In genomic region chr10:9673276-9673675, GRCm38 (mm10) we compare ENCODE assay signal across 8 mouse cellular contexts. TPM values are rescaled to one million over a fixed set of nuclear protein-coding genes. Genes with fewer than 3 reads are reported as not detected.
DNase-seq lines count a peak whose midpoint lies in the region; ATAC-seq lines count a peak whose summit lies in the region.
"Had no signal": no experiment of that assay in that cellular context is flagged by ENCODE, and none has a peak within 500 bp of the region (broad histone marks: within the 10 kb centered on the region; RNA-seq: fewer than 3 reads in every experiment).

No protein-coding gene starts in this region.

- no peaks in the 10 kb centered on the region for H3K36me3 ChIP-seq in liver, embryonic 11.5 days (ENCODE audit: control insufficient read depth, insufficient read depth, low read length)
- H3K36me3 ChIP-seq in forebrain, embryonic 10.5 days (replicated peaks), result no peaks in the 10 kb centered on the region
- H3K36me3 ChIP-seq in hindbrain, embryonic 13.5 days, result no peaks in the 10 kb centered on the region
- no peaks in the 10 kb centered on the region for H3K36me3 ChIP-seq in neural tube, embryonic 13.5 days

- no peak for DNase-seq in liver, embryonic 11.5 days (ENCODE audit: low spot score)
- no peak for DNase-seq in liver
- DNase-seq in forebrain, embryonic 10.5 days (ENCODE audit: extremely low spot score, low spot score), result no peak

- peaks cover 40% of the 10 kb centered on the region for H3K27me3 ChIP-seq in liver, embryonic 11.5 days (replicated peaks; ENCODE audit: control insufficient read depth, insufficient read depth, low read length)
- peaks cover 55% of the 10 kb centered on the region for H3K27me3 ChIP-seq in forebrain, embryonic 10.5 days (ENCODE audit: poor library complexity, severe bottlenecking)
- peaks cover 22% of the 10 kb centered on the region for H3K27me3 ChIP-seq in hindbrain, embryonic 13.5 days
- H3K27me3 ChIP-seq in neural tube, embryonic 13.5 days, result peaks cover 23% of the 10 kb centered on the region

- H3K4me3 ChIP-seq in liver, embryonic 11.5 days (ENCODE audit: low read depth, low read length), result peak overlapping the region; percentile 58; the same call in 1 of the 2 replicates
- peak overlapping the region; percentile 65 for H3K4me3 ChIP-seq in forebrain, embryonic 10.5 days
- peak overlapping the region; percentile 73 for H3K4me3 ChIP-seq in hindbrain, embryonic 13.5 days
- H3K4me3 ChIP-seq in neural tube, embryonic 13.5 days, result peak overlapping the region; percentile 71
- H3K4me3 ChIP-seq: myocyte had no signal

- H3K4me2 ChIP-seq in liver, embryonic 11.5 days, result peak overlapping the region; percentile 69
- peak overlapping the region; percentile 94 for H3K4me2 ChIP-seq in hindbrain, embryonic 13.5 days
- peak overlapping the region; percentile 95 for H3K4me2 ChIP-seq in neural tube, embryonic 13.5 days

- no peak for ATAC-seq in liver, embryonic 11.5 days (replicated peaks; ENCODE audit: low FRiP score)
- no peak for ATAC-seq in hindbrain, embryonic 13.5 days (ENCODE audit: low FRiP score)
- ATAC-seq in neural tube, embryonic 13.5 days (ENCODE audit: low read depth), result no peak
- ATAC-seq in erythroblast, adult 5-6 weeks (replicated peaks; ENCODE audit: low FRiP score, poor library complexity, severe bottlenecking), result no peak
- no peak for ATAC-seq in inflammation-experienced regulatory T-cells, adult 6 months

- no peaks in the 10 kb centered on the region for H3K9me3 ChIP-seq in liver, embryonic 11.5 days (ENCODE audit: control insufficient read depth, low read length)
- no peaks in the 10 kb centered on the region for H3K9me3 ChIP-seq in forebrain, embryonic 10.5 days
- H3K9me3 ChIP-seq in hindbrain, embryonic 13.5 days, result no peaks in the 10 kb centered on the region
- H3K9me3 ChIP-seq in neural tube, embryonic 13.5 days, result no peaks in the 10 kb centered on the region

- H3K27ac ChIP-seq in liver, embryonic 11.5 days (ENCODE audit: low read depth, low read length), result no peak overlapping the region
- no peak overlapping the region for H3K27ac ChIP-seq in forebrain, embryonic 10.5 days
- no peak overlapping the region for H3K27ac ChIP-seq in hindbrain, embryonic 13.5 days
- no peak overlapping the region for H3K27ac ChIP-seq in neural tube, embryonic 13.5 days (replicated peaks)

- no peak overlapping the region for H3K9ac ChIP-seq in liver, embryonic 11.5 days (ENCODE audit: low read depth, low read length)
- peak overlapping the region; percentile 46 for H3K9ac ChIP-seq in hindbrain, embryonic 13.5 days
- H3K9ac ChIP-seq in neural tube, embryonic 13.5 days, result peak overlapping the region; percentile 79

- peaks cover 4% of the 10 kb centered on the region for H3K4me1 ChIP-seq in liver, embryonic 11.5 days (replicated peaks; ENCODE audit: control insufficient read depth, insufficient read depth, low read length)
- H3K4me1 ChIP-seq in forebrain, embryonic 10.5 days, result peaks cover 45% of the 10 kb centered on the region
- peaks cover 40% of the 10 kb centered on the region for H3K4me1 ChIP-seq in hindbrain, embryonic 13.5 days (replicated peaks)
- peaks cover 43% of the 10 kb centered on the region for H3K4me1 ChIP-seq in neural tube, embryonic 13.5 days (replicated peaks)

RNA-seq across cellular contexts. Expression of gene Samd5, which starts 1.7 kb away (rescaled TPM):
- 3.3 and 4.6 TPM in 2 replicates for polyA plus RNA-seq in liver, embryonic 11.5 days (2014; fragmentation: Nextera tagmentation; extraction: Ambion mirVana)
- 4.6 and 4.7 TPM in 2 replicates for polyA plus RNA-seq in forebrain, embryonic 10.5 days (2016; fragmentation: Nextera tagmentation; extraction: Ambion mirVana)
- polyA plus RNA-seq in hindbrain, embryonic 13.5 days (2015; fragmentation: Nextera tagmentation; extraction: Ambion mirVana), result 4.9 and 6.8 TPM in 2 replicates
- polyA plus RNA-seq in neural tube, embryonic 13.5 days (2015; fragmentation: Nextera tagmentation; extraction: Ambion mirVana), result 4.2 TPM in 2 replicates
- total RNA-seq in erythroblast, adult 5-6 weeks (2015; ENCODE audit: low replicate concordance), result not detected in 2 replicates
- total RNA-seq in erythroblast, adult 5-6 weeks (2017; ENCODE audit: low replicate concordance), result 0.14 TPM in 1 of 2 replicates, not detected in the other
- not detected for polyA plus RNA-seq in inflammation-experienced regulatory T-cells, adult 6 months (2017; shearing (Covaris generic))
- polyA plus RNA-seq: myocyte had no signal
